Mouse (Mus musculus): ENCODE measurements at regions not wholly inside any gene's neighbourhood (a gene's known extent, or its start where the extent isn't known, plus 50 kb on each side); places are given as distances from the start of the nearest gene placed in this dataset.

GRCm38 (mm10) chr7:136559536-136559935 lies 334.9 kb upstream of the Mgmt start:
- TF ChIP-seq CTCF (conservative IDR thresholded peaks at IDR 0.05; ENCODE audit: insufficient read depth, insufficient read length, low read depth, low read length) (no peak), POLR2A (IDR thresholded peaks at IDR 0.05; ENCODE audit: low read depth, low read length) (no peak)
